Mouse (Mus musculus) neutrophil, adult 5-6 weeks (primary cell): ENCODE measurements around the gene Eif4h. TPM values are rescaled to one million over a fixed set of nuclear protein-coding genes. Genes with fewer than 3 reads are reported as not detected.
A peak's percentile ranks its signal among the peaks of the same experiment; 100 is the strongest.

Experiments used
- ATAC-seq: fragments of 151-379, 151-347 bp; 2 replicates; pipeline ENCODE4 v1.8.0; 2017; ENCODE audit warnings: mild to moderate bottlenecking, moderate TSS enrichment; ENCODE audit not compliant: insufficient number of reproducible peaks, poor library complexity, low FRiP score, severe bottlenecking; ENCODE audit errors: extremely low read depth
- total RNA-seq: library from RNA; stranded (forward); fragments of 200-1000 nt; gene quantifications from 2 replicates; pipeline ENCODE4 v1.2.3, GENCODE M21; 2017

Gene Eif4h
- total RNA-seq = 196 and 215 TPM in 2 replicates

DNA sequence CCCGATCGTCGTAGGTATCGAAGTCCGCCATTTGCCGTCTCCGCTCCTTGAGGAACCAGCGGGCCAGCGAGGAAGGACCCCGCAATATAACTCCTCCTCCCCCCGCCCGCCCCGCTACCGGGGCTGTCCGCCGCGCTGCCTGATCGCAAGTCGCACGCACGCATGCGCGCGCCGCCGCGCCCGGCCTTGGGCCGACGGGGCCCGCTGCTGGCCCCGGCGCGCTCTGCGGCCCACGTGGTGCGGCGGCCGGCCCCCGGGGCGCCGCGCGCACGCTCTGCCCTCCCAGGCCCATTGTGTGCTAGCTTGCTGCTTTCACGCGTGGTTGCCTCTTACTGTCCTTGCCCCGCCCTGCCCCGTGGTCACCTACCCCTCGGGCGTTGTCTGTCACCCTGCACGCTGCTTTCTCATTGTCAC is at the start of gene Eif4h:
Gene Eif4h, minus strand, starts transcription at position 222 of the 414 bp plus-strand sequence.
- ATAC-seq = peak; percentile 92

DNA sequence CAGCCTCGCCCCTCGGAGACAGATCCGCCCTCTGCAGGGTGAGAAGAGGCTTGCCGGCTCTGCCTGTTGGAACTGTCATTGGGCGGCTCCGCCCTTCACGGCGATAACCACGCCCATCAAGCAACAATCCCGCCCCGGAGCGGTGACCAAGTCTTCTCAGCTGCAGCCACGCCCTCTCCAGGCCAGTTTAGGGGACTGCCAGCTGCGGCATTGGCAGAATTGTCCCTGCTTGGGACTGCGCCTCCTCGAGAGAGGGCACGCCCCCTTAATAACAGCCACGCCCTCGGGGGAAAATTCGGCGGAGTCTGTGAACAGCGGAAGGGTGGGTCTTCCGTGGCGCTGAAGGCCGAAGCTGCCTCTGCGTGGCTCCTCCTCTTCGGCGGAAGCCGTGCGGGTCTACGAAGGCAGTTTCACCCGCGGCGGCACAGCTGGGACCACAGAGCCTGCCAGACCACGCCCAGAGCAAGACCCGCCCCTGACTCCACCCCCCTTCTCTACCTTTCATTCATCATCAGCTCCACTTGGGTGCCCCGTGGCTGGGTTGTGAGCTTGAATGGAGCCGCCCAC is 49.5 kb upstream of the Eif4h start:
- peak; percentile 85 for ATAC-seq

DNA sequence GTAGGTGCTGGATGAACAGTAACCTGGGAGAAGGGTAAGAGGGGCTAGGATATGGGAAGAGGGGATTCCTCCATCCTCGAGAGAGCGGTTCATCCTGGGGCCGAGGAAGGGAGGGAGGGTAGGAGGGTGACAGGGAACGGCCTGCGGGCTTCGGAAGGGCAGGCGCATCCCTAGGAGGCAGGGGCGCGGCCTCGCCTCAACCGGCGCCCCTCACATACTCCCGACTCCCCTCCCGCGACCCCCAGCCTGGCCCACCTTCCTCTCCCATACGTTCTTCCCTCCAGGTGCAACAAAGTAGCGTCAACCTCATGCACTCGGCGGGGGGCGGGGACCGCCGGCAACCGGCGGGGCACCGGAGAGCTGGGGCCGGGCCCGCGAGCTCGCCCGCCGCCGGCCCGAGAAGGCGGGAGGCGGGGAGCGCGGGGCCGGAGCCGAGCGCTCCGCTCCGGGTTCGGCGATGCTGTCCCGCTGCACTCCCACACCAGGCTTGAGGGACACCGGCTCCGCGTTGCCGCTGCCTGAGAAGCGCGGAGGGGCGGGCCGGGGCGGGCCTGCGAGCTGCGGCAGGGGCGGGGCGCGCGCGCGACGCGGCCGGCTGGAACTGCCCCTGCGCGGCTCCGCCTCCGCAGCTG is 48.9 kb upstream of the Eif4h start, which contains the start of gene Limk1:
Gene Limk1, minus strand, starts transcription at position 513 of the 632 bp plus-strand sequence.
- ATAC-seq = no peak

DNA sequence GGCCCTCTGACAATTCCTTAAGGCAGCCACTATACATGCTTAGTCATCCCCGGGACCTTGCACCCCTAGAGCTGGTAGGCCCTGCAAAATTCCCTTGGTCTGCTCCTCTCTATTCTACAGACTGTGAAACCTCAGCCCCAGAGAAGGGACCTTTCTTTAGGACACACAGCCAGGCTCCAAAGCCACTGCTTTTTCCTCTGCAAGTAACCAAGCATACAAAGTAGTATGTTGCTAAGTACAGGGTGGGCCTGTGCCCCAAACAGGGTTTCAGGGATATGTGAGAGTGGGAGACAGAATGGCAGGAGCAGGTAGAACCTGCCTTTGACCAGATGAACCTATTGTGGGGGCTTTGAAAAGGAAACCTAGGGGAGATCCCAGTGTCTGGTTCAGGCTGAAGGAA is 47.9 kb upstream of the Eif4h start:
- ATAC-seq = no peak

DNA sequence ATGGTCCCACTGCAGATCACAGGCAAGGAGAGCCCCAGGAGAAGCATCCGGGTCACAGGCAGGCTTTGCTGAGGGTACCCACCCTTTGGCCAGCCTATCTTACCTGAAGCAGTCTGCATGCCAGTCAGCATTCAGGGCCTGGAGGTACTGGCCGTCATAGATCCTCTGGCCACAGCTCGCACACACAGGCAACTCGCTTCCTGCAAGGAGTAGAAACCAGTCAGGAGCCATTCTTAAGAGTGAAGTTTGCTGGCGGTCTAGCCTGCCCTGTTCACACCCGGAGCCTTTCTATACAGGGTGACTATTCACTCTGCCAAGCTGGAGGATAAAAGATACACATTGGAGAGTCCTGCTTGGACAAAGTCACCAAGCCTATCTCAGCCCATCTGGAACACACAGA is 47.3 kb upstream of the Eif4h start:
- no peak for ATAC-seq

DNA sequence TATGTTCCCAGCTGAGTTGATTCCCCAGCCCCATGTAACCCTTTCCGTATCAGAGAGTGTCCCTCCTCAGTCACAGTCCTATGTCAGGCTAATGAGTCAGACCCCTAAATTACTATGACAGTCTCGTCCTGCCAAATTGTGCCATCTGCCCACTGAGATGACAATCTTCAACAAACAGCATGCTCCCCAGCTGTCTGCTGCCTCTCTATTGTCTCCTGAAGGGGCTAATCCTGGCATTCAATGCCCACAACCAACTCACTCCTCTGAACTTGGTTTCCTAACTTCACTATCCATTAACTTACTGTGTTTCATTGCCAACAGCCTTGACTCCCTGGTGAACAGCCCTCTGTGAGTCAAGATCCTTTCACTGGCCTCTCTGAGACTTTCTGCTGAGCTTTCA is 45.1 kb upstream of the Eif4h start:
- no peak for ATAC-seq

DNA sequence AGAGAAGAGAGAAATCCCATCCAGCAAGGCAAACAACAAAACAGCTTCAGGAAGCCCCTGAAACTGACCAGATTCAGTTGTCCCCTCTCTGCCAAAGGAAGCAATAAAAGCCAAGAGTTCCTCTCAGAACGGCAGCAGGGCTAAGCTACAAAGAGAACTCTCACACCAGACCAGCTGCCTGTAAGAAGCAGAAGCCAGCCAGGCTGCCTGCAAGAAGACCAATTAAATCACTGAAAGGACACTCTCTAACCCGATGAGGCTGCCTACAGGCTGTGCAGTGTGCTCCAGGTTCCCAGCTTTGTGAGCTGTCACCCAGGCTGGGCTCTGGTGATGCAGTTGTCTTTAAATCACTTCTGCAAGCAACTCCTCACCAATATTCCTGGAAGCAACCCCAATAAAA is 44.5 kb upstream of the Eif4h start:
- no peak for ATAC-seq

DNA sequence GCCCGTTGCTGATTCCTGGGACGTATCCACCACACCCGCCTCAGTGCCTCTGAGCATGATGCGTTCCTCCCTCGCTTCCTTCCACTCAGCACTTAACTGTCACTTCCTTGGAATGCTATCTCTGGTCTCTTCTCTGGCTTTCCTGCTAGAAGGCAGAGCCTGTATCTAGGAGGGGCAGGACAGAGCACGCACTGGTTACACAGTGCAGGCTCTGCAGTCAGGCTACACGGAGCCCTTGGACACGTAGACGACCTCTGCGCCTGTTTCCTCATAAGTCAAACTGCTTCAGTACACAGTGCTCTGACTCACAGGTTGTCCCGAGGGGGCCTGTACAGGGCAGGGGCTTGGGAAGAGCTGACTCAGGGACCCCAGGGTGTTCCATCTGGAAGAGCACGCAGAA is 40.9 kb upstream of the Eif4h start:
- no peak for ATAC-seq

DNA sequence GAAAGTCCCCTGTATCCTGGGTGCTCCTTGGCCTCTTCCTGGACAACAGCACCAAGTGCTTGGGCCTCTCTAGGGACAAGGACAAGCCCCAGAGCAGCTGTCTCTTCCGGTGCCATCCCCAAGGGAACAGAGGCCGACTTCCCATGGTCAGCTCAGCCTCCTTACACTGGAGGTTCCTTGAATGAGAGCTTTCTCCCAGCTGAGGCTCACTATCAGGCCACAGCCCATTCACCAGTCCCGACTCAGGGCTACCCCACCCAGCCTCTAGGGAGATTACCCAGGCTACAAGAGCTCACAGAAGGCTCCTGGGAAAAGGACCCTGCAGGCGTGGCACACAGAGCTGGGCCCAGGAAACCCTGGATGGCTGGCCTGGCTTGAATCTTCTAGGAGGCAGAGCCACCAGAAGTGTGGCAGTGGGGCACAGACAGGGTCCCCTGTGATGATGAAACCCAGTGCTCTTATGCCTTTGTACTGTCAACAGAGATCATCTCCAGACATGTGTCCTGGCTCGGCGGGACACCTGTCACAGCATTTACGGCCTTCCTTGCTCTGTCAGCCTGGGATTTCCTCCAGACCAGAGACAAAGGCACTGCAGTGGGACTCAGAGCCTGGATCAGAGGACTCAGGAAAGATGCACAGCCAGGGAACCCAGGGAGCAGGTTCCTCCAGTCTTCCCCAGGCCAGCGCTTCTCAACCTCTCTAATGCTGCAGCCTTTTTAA is 39.7 kb upstream of the Eif4h start:
- ATAC-seq = no peak

DNA sequence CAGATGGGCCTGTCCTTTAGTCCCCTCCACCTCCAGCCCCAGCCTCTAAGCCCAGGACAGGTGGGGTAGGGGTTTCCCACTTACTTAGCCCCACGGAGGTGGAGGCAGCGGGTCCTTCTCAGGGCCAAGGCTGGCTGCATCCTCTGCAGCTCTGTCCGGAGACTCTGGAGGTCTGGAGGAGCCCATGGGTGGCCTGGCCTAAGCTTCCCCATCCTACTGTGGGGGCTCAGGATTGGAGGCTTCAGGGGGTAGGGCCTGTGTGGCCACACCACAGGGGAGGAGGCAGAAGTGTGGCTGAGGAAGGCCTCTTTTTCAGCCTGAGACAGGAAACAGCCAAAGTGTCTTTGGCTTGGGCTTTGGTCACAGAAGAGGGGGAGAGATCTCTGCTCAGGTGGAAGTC is 38.7 kb upstream of the Eif4h start:
- peak; percentile 36 for ATAC-seq

DNA sequence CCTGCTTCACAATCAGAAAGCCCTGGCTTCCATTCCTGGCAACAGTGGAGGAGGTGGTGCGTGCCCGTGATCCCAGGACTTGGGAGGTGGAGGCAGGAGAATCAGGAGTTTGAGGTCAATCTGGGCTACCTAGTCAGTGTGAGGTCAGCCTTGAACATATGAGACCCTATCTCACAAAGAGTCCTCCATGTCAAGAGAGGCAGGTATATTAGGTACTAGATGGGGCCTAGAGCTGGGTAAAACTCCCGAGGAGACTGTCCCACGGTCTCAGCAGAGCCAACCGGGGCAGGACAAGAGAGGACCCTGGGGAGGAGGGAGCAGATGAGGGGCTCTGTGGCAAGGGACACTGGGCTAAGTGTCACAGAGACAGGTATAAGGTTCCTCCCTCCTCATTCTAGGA is 38.2 kb upstream of the Eif4h start:
- ATAC-seq = no peak

DNA sequence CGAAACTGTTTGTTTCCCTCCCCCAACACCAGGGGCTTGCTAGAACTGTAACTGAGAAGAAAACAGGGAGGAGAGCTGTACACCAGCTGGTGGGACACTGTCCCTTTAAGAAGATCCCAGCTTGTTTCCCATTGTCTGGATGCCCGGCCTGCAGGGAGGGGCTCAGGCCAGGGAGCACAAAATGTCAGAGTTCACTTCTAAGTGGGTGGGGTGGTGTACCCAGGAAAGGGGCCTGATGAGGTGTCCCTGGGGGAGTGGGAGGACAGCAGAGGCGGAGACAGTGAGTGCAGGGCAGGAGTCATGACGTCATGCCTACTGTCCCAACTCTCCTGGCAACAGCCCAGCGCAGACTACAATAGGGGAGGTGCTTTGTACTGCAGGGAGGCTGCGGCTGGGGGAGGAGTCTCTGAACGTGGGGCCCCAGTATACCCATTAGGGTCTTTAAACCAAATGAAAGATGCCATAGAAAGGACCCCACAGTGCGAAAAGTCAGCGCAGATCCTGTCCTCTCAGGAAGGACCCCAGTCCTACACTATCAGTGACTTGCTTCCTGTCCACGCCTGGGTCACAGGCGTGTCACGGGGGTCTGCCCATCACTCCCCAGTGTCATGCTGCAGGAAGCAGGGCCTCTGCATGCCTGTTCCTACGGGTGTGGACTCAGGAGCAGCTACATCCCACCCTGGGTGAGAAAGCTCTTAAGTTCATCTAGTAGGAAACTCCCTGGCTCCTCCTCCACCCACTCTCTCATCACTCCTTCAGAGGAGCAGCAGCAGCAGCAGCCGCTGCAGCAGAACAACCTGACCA is 36.9 kb upstream of the Eif4h start:
- peak; percentile 47; the same call in 1 of the 2 replicates for ATAC-seq

DNA sequence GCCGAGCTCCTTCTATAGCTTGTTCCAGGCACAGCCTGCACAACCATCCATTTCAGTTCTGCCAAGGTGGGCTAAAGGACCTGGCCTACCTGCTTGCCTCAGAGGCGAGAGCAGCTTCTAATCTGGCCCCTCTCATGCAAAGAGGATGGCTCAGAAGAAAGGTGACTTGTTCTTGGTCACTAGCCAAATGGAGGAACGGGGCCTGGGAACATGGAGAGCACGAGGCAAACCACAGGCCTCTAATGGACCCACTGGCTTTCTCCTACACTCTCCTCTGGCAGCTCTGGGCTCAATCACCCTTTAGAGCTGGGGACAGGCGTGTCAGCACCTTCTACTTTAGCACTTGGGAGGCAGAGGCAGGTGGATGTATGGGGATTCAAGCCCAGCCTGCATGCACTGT is 35.7 kb upstream of the Eif4h start:
- no peak for ATAC-seq

DNA sequence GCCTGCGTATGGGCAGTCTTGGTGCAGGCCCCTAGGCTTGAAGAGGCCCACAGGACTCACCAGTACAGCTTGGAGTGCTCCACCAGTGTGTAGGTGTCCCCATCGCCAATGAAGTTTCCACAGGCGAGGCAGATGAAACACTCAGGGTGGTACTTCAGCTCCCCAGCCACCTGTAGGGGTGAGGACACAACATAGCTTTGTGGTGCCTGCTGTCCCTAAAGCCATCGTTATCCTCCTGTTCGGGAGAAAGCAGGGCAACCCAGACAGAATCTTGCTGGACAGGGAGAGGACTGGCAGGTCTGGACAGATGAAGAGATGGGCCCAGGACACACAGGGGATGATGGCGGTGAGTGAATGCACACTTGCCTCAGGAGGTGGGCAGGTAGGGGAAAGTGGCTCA is 33.3 kb upstream of the Eif4h start:
- ATAC-seq = no peak

DNA sequence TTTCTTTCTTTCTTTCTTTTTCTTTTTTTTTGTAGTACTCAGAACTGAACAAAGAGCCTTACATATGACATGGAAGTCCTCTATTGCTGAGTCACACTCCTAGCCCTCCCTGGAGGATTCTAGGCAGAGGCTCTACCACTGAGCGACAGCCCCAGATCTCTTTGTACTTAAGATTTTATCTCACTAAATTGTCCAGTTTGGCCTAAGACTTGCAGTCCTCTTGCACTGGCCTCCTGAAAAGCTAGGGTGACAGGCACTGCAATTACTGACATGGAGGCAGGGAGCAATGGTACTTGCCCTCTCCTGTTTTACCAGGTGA is 32.9 kb upstream of the Eif4h start:
- ATAC-seq = no peak

DNA sequence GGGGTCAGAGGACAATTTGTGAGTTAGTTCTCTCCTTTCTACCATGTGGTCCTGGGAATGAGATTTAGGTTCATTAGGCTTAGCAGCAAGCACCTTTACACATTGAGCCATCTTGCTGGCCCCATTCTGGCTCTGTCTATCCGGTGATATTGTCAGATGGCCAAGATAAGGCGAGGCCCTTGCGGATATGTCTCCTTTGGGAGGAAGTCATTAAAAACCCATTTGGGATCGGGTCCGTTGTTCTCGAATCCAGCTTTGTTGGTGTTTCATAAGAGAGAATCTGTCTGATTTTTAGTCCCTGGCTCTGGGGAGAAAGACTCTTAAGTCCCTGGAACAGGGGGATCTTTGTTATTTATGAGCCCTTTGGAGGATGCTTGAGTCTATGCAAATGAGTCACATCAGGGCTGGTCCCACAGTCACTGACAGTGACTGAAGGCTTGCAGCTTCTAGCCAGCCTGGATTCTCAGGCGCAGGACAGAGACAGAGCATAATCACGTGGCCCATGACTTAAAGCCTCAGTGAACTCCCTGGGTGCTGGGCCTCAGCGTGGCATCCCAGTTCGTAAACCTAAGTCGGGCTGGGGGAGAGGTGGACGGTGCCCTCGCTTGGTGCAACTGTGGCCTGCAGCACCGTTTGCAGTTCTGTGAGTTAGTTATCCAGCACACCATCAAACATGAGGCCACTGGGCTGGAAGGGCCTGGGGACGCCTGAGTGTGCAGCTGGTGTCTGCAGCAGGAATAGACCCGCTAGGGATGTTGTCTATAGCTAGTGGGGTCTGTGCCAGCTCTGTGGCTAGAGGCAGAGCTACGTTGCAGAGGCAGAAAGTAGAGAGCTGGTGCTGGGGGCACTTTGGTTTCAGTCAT is 32.3 kb upstream of the Eif4h start:
- ATAC-seq = no peak

DNA sequence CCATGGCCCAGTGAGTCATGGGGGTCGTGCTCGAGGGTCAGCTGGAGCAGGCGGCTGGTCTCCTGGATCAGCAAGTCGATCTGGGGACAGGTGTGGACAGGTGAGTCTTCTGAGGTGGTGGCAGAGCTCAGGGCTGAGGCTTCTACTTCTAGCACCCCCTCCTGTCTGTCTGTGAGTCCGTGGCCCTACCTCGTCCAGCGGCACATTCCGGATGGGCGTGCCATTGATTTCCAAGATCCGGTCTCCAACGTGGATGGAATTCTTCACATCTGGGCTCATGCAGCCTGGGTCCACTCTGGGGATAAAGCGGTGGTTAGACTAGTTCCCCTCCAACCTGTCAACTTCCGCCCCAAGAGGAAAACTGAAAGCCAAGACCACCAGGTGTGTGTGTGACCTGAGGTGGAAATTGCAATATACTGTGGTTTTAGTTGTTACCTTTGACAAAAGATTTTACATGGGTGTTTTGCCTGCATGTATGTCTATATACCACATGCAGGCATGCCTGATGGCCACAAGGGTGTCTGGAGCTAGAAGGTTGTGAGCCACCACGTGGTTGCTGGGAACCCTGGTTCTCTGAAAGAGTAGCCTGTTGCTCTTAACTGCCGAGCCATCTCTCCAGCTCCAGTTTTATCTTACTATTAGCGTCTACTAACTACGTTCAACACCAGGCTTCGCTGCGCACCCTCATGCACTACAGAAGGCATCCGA is 29.9 kb upstream of the Eif4h start:
- no peak for ATAC-seq

DNA sequence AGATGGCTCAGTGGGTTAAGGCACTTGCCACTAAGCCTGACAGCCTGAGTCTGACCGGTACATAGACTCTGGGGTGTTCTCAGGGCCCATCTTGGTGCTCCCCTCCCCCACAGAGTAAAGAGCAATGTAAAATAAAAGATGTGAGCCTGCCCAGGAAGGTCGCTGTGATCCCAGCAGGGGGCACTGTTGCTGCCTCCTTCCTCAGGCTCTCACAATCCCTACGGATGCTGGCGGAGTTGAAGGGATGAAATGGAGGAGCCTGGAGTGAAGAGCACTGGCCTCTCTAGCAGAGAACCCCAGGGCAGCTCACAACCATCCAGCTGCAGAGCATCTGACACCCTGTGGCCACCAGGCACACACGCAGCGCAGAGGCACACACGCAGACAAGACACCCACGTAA is 29.2 kb upstream of the Eif4h start:
- ATAC-seq = no peak
